Mouse (Mus musculus) kidney, embryonic 14.5 days (tissue): Measurements from ENCODE around the gene Ccdc83. TPM values are rescaled to one million over a fixed set of nuclear protein-coding genes. Genes with fewer than 3 reads are reported as not detected.

Experiments
- ATAC-seq: fragments of 200-750 bp; cut with Nextera tagmentation; 2 replicates; pipeline ENCODE4 v1.8.0; 2017; ENCODE audit warnings: moderate number of reproducible peaks, mild to moderate bottlenecking, moderate TSS enrichment, moderate library complexity; ENCODE audit not compliant: low FRiP score, low TSS enrichment
- H3K27ac ChIP-seq: fragments of 300-500 bp; sonication (generic); 2 replicates; pipeline ENCODE4 v1.5.1; 2014; ENCODE audit warnings: low read depth, mild to moderate bottlenecking, low read length, moderate library complexity, mixed read lengths
- H3K27me3 ChIP-seq: fragments of 300-500 bp; sonication (generic); 2 replicates; pipeline ENCODE4 v1.6.1; 2014; ENCODE audit warnings: mild to moderate bottlenecking, low read length; ENCODE audit not compliant: control insufficient read depth, insufficient read depth
- H3K36me3 ChIP-seq: fragments of 300-500 bp; sonication (generic); 2 replicates; pipeline ENCODE4 v1.6.1; 2014; ENCODE audit warnings: low read length, mixed read lengths; ENCODE audit not compliant: control insufficient read depth, insufficient read depth
- H3K4me1 ChIP-seq: fragments of 300-500 bp; sonication (generic); 2 replicates; pipeline ENCODE4 v1.6.1; 2014; ENCODE audit warnings: low read length, mixed read lengths; ENCODE audit not compliant: control insufficient read depth, insufficient read depth
- H3K4me2 ChIP-seq: fragments of 300-500 bp; sonication (generic); replicated peaks from 2 replicates; pipeline ENCODE4 v1.6.1; 2014; ENCODE audit warnings: low read depth, mild to moderate bottlenecking, low read length
- H3K4me3 ChIP-seq: fragments of 300-500 bp; sonication (generic); 2 replicates; pipeline ENCODE4 v1.5.1; 2014; ENCODE audit warnings: mild to moderate bottlenecking, low read length
- H3K9ac ChIP-seq: fragments of 300-500 bp; sonication (generic); 2 replicates; pipeline ENCODE4 v1.6.1; 2014; ENCODE audit warnings: low read depth, mild to moderate bottlenecking, low read length, moderate library complexity
- H3K9me3 ChIP-seq: fragments of 300-500 bp; sonication (generic); 2 replicates; pipeline ENCODE4 v1.6.1; 2016; ENCODE audit warnings: low read length; ENCODE audit not compliant: control insufficient read depth
- WGBS: fragments of 180-500 bp; shearing (Covaris S2); extraction: QIAGEN DNeasy Blood & Tissue Kit; methylation state at CpG from one replicate; pipeline ENCODE4 v1.1.7; 2014; 5-methylcytosine and 5-hydroxymethylcytosine counted together
- polyA plus RNA-seq: library from polyadenylated mRNA; unstranded; fragments of >200 nt; fragmentation: Nextera tagmentation; extraction: Ambion mirVana; gene quantifications from 2 replicates; pipeline ENCODE4 v1.2.1, GENCODE M21; 2014

Ccdc83 gene
- not detected in 2 replicates for polyA plus RNA-seq

DNA sequence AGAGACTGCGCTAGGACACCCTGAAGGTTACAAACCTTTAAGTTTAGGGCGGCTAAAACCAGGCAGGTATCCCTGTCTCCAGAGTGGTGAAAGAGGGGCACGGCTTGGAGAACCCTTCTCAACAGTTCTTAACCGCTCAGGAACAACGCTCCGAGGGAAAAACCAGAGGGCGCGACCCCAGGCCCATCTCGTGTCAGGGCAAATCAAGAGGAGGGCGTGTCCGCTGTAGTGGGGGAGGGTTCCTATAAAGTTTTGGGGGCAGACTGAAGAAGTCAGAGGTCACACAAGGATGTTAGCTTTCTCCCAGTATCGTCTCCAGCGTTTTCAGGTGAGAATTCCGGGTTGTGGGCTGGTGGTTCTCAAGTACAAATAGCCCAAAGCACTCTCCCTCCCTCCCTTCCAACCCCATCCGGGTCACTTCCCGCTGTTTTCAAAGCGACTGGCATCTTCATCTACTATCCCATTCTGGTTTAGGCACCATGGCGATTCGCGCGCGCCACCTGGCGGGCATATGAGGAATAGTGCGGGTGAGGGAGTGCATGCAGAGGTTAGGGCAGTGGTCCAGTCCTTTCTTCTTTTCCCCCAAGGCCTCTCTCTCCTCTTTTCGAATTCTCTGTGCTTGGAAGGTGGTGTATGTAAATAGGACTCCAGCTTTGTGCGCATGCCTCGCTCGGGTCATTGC, at the start of gene Ccdc83:
Gene Ccdc83, minus strand, starts transcription at position 489 of the 682 bp plus-strand sequence.
- no peak within 1 kb of the TSS for H3K27ac ChIP-seq
- peak within 1 kb of the TSS; percentile 42; the same call in 1 of the 2 replicates for H3K9ac ChIP-seq
- H3K27me3 ChIP-seq = no peaks in the 10 kb centered on the region
- peak within 1 kb of the TSS; percentile 53 for H3K4me2 ChIP-seq
- ATAC-seq = peak; percentile 95
- H3K4me3 ChIP-seq = peak within 1 kb of the TSS; percentile 24
- H3K4me1 ChIP-seq = 0 out of 2 replicates have a peak, but pooled peaks cover 4% of the 10 kb centered on the region
- H3K9me3 ChIP-seq = no peaks in the 10 kb centered on the region
- 5% methylated on average over 28 of the region's 28 CpGs for WGBS
- H3K36me3 ChIP-seq = no peaks in the 10 kb centered on the region

DNA sequence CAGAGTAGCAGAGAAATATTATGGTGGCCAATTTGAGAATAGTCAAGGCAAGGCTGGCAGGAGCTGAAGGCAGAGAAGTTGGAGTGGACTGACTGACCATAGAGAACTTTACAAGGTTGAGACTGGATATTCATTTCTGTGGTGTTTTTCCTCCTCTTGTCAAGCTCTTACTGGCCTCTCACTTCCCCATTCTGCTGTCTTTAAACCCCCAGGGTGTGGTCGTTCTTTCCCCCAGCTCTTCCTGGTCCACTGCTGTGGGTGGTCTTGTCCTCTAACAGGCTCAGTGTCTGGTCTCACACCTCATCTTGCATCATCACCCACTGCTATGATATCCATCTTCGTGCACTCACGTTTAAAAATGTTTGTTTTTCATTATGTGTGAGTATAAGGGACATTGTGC, 47.8 kb upstream of the Ccdc83 start:
- H3K4me1 ChIP-seq = no peaks in the 10 kb centered on the region
- no peaks in the 10 kb centered on the region for H3K9me3 ChIP-seq
- ATAC-seq = no peak
- H3K27me3 ChIP-seq = no peaks in the 10 kb centered on the region
- no peak overlapping the region for H3K4me2 ChIP-seq
- WGBS = 75% methylated on average over 3 of the region's 3 CpGs
- no peaks in the 10 kb centered on the region for H3K36me3 ChIP-seq
- no peak overlapping the region for H3K4me3 ChIP-seq
- H3K27ac ChIP-seq = no peak overlapping the region
- H3K9ac ChIP-seq = no peak overlapping the region

GRCm38 (mm10) chr7:90312151-90312883, 46.7 kb upstream of the Ccdc83 start:
- no peak overlapping the region for H3K4me3 ChIP-seq
- ATAC-seq = no peak; the same call in 1 of the 2 replicates

DNA sequence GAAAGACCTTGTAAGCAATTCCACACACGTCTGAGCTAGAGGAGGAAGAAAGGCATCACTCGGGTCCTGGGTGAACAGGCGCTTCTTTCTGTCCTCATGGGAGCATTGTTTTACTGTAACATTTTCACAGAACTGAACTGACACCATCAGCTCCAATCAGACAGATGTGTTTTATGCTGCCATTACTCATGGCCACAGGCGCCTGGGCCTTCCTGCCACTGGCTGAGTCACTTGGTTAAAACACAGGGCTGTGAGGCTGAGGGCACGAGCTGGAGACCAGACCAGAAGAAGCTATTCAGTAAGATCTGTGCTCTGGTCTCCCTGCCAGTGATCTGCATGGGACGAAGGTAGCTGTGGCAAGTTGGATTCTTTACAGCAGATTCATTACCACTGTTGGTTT, 42.4 kb upstream of the Ccdc83 start:
- no peaks in the 10 kb centered on the region for H3K9me3 ChIP-seq
- 67% methylated on average over 6 of the region's 6 CpGs for WGBS
- ATAC-seq = no peak
- H3K4me2 ChIP-seq = no peak overlapping the region
- H3K9ac ChIP-seq = no peak overlapping the region
- H3K4me1 ChIP-seq = no peaks in the 10 kb centered on the region
- H3K27me3 ChIP-seq = no peaks in the 10 kb centered on the region
- no peaks in the 10 kb centered on the region for H3K36me3 ChIP-seq
- H3K27ac ChIP-seq = no peak overlapping the region
- H3K4me3 ChIP-seq = no peak overlapping the region

More at GRCm38 (mm10) chr7:90312151-90312883, 46.7 kb upstream of the Ccdc83 start:
- no peaks in the 10 kb centered on the region for H3K4me1 ChIP-seq
- H3K36me3 ChIP-seq = no peaks in the 10 kb centered on the region
- no peak overlapping the region for H3K27ac ChIP-seq
- no peaks in the 10 kb centered on the region for H3K27me3 ChIP-seq
- 36% methylated on average over 7 of the region's 7 CpGs for WGBS
- H3K9ac ChIP-seq = no peak overlapping the region
- no peak overlapping the region for H3K4me2 ChIP-seq
- H3K9me3 ChIP-seq = no peaks in the 10 kb centered on the region

GRCm38 (mm10) chr7:90306968-90307367, 41.4 kb upstream of the Ccdc83 start:
- Histone ChIP-seq H3K27ac (no peak overlapping the region), H3K4me2 (no peak overlapping the region), H3K4me3 (no peak overlapping the region), H3K27me3 (peaks cover 3% of the 10 kb centered on the region; the same call in 1 of the 2 replicates), H3K9me3 (no peaks in the 10 kb centered on the region), H3K4me1 (0 out of 2 replicates have a peak, but pooled peaks cover 3% of the 10 kb centered on the region), H3K36me3 (no peaks in the 10 kb centered on the region), H3K9ac (no peak overlapping the region)
- 79% methylated on average over 1 of the region's 1 CpGs for WGBS
- no peak for ATAC-seq

GRCm38 (mm10) chr7:90306079-90306478, 40.5 kb upstream of the Ccdc83 start:
- Histone ChIP-seq H3K4me1 (0 out of 2 replicates have a peak, but pooled peaks cover 3% of the 10 kb centered on the region), H3K27ac (no peak overlapping the region), H3K36me3 (no peaks in the 10 kb centered on the region), H3K9ac (no peak overlapping the region), H3K27me3 (peaks cover 3% of the 10 kb centered on the region; the same call in 1 of the 2 replicates), H3K4me3 (no peak overlapping the region), H3K4me2 (no peak overlapping the region), H3K9me3 (no peaks in the 10 kb centered on the region)
- ATAC-seq = no peak
- 19% methylated on average over 3 of the region's 3 CpGs for WGBS

GRCm38 (mm10) chr7:90302647-90303552, 37.3 kb upstream of the Ccdc83 start:
- no peak overlapping the region for H3K27ac ChIP-seq
- WGBS = 2% methylated on average over 27 of the region's 27 CpGs
- no peaks in the 10 kb centered on the region for H3K9me3 ChIP-seq
- H3K9ac ChIP-seq = peak overlapping the region; percentile 72
- H3K36me3 ChIP-seq = no peaks in the 10 kb centered on the region
- H3K4me2 ChIP-seq = peak overlapping the region; percentile 96
- H3K4me1 ChIP-seq = 0 out of 2 replicates have a peak, but pooled peaks cover 3% of the 10 kb centered on the region
- ATAC-seq = peak; percentile 59
- peak overlapping the region; percentile 68 for H3K4me3 ChIP-seq
- peaks cover 3% of the 10 kb centered on the region; the same call in 1 of the 2 replicates for H3K27me3 ChIP-seq

DNA sequence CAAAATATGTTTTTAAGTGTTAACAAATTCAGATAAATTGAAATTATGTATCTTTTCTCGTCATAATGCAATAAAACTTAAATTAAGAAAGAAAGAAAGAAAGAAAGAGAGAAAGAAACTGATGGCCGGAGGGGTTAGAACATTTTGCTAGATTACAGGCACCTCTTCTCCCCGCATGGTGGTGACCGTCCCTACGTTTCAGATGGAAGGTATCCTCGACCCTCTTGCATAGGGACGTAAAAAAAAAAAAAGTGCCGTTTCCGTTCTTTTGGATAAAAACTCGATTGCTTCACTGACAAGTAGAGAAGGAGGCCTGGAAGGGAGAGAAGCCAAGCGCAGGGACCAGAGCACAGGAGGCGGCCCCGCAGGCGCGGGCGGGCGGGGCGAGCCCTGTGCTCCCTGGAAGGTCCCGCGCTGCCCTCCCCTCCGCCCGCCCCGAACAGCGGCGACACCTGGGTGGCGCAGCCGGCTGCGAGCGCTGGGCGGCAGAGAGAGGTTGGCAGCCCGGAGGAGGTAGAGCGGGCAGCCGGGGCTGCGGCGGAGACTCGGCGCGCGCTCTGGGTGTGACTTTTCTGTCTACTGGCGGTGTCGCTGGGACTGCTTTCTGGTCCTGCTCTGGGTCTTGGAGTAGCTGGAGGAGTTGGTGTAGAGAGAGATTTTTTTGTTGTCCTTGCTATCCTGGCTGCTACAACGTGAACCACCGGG, 36.5 kb upstream of the Ccdc83 start, which contains the start of gene Sytl2:
Gene Sytl2, plus strand, starts transcription at position 311 of the 705 bp plus-strand sequence.
- peaks cover 3% of the 10 kb centered on the region; the same call in 1 of the 2 replicates for H3K27me3 ChIP-seq
- peak within 1 kb of the TSS; percentile 96 for H3K4me2 ChIP-seq
- H3K9ac ChIP-seq = peak within 1 kb of the TSS; percentile 72
- peak; percentile 90 for ATAC-seq
- no peaks in the 10 kb centered on the region for H3K9me3 ChIP-seq
- H3K4me3 ChIP-seq = peak within 1 kb of the TSS; percentile 68
- WGBS = 2% methylated on average over 40 of the region's 43 CpGs
- H3K4me1 ChIP-seq = 0 out of 2 replicates have a peak, but pooled peaks cover 3% of the 10 kb centered on the region
- H3K27ac ChIP-seq = no peak within 1 kb of the TSS
- H3K36me3 ChIP-seq = no peaks in the 10 kb centered on the region
